Mouse (Mus musculus) G1E (cell line): ENCODE measurements at regions not wholly inside any gene's neighbourhood (a gene's known extent, or its start where the extent isn't known, plus 50 kb on each side); places are given as distances from the start of the nearest gene placed in this dataset.

Experiments used
- CTCF ChIP-seq: IDR thresholded peaks from 2 replicates; pipeline ENCODE4 v1.5.1; 2012; ENCODE audit warnings: low read depth, low read length, inconsistent platforms, mixed read lengths
- GATA1 ChIP-seq: IDR thresholded peaks from 2 replicates; pipeline ENCODE4 v1.6.1; 2012; ENCODE audit warnings: borderline replicate concordance, low read length, inconsistent platforms, mixed read lengths
- GATA2 ChIP-seq: IDR thresholded peaks from 2 replicates; pipeline ENCODE4 v1.6.1; 2012; ENCODE audit warnings: low read depth, low read length, inconsistent platforms, borderline replicate concordance
- TAL1 ChIP-seq: conservative IDR thresholded peaks from 2 replicates; pipeline ENCODE4 v1.6.1; 2012; ENCODE audit warnings: low read depth, low read length, inconsistent platforms, mixed read lengths

- TF ChIP-seq CTCF (no peak), GATA1 (no peak), GATA2 (no peak), TAL1 (no peak)
These were observed 326.1 kb upstream of the Zfp637 start for GRCm38 (mm10) chr6:117514831-117515230.
